ENCODE assay signal across 12 mouse cellular contexts in genomic region chr11:70234497-70234896, GRCm38 (mm10). TPM values are rescaled to one million over a fixed set of nuclear protein-coding genes. Genes with fewer than 3 reads are reported as not detected.
DNase-seq lines count a peak whose midpoint lies in the region; ATAC-seq lines count a peak whose summit lies in the region.
"Had no signal": no experiment of that assay in that cellular context is flagged by ENCODE, and none has a peak within 500 bp of the region (broad histone marks: within the 10 kb centered on the region; RNA-seq: fewer than 3 reads in every experiment).

No protein-coding gene starts in this region.

- 0 out of 2 replicates have a peak overlapping the region, but pooled peaks have one; percentile 8 for H3K27ac ChIP-seq in heart, embryonic 13.5 days (replicated peaks)
- H3K27ac ChIP-seq in heart, embryonic 11.5 days (ENCODE audit: low read depth, low read length) = no peak overlapping the region
- H3K27ac ChIP-seq in liver, embryonic 15.5 days (replicated peaks) = peak overlapping the region; percentile 52; the same call in 1 of the 2 replicates
- peak overlapping the region; percentile 89 for H3K27ac ChIP-seq in brown adipose tissue, adult 24 weeks (replicated peaks; ENCODE audit: low read depth, low read length)
- H3K27ac ChIP-seq: embryonic facial prominence, embryonic 12.5 days; hindbrain, embryonic 13.5 days; midbrain, embryonic 10.5 days had no signal

- no peaks in the 10 kb centered on the region for H3K9me3 ChIP-seq in heart, embryonic 13.5 days
- no peaks in the 10 kb centered on the region for H3K9me3 ChIP-seq in heart, embryonic 11.5 days (replicated peaks; ENCODE audit: control insufficient read depth, low read length)
- no peaks in the 10 kb centered on the region for H3K9me3 ChIP-seq in liver, embryonic 15.5 days (replicated peaks)
- H3K9me3 ChIP-seq: embryonic facial prominence, embryonic 12.5 days; hindbrain, embryonic 13.5 days; midbrain, embryonic 10.5 days had no signal

- H3K36me3 ChIP-seq in heart, embryonic 13.5 days = peaks cover 17% of the 10 kb centered on the region
- 0 out of 2 replicates have a peak, but pooled peaks cover 2% of the 10 kb centered on the region for H3K36me3 ChIP-seq in heart, embryonic 11.5 days (ENCODE audit: control insufficient read depth, insufficient read depth, low read length)
- H3K36me3 ChIP-seq in liver, embryonic 15.5 days (replicated peaks) = peaks cover 18% of the 10 kb centered on the region

- H3K9ac ChIP-seq in heart, embryonic 13.5 days = no peak overlapping the region
- H3K9ac ChIP-seq in heart, embryonic 11.5 days (ENCODE audit: low read depth, low read length) = no peak overlapping the region
- no peak overlapping the region for H3K9ac ChIP-seq in liver, embryonic 15.5 days
- H3K9ac ChIP-seq: hindbrain, embryonic 13.5 days had no signal

- peaks cover 8% of the 10 kb centered on the region for H3K27me3 ChIP-seq in heart, embryonic 13.5 days (replicated peaks)
- H3K27me3 ChIP-seq in heart, embryonic 11.5 days (ENCODE audit: control insufficient read depth, insufficient read depth, low read length) = peaks cover 11% of the 10 kb centered on the region
- H3K27me3 ChIP-seq in liver, embryonic 15.5 days = peaks cover 23% of the 10 kb centered on the region

- DNase-seq in liver (no peak), 416B (ENCODE audit: low read depth) (peak; percentile 34)
- DNase-seq: adrenal gland, postnatal 10 days; thymus, postnatal 36 days had no signal

- 81% methylated on average over 8 of the region's 8 CpGs for WGBS in heart, embryonic 13.5 days
- WGBS in heart, embryonic 11.5 days (ENCODE audit: insufficient replicate concordance) = 84% methylated on average over 8 of the region's 8 CpGs
- 25% methylated on average over 8 of the region's 8 CpGs for WGBS in liver, embryonic 15.5 days (ENCODE audit: insufficient replicate concordance)

- no peak overlapping the region for H3K4me2 ChIP-seq in heart, embryonic 13.5 days
- no peak overlapping the region for H3K4me2 ChIP-seq in heart, embryonic 11.5 days
- no peak overlapping the region for H3K4me2 ChIP-seq in liver, embryonic 15.5 days
- H3K4me2 ChIP-seq: embryonic facial prominence, embryonic 12.5 days; hindbrain, embryonic 13.5 days had no signal

- ATAC-seq in heart, embryonic 13.5 days (ENCODE audit: extremely low read depth, insufficient number of reproducible peaks, low FRiP score, low TSS enrichment) = no peak
- no peak for ATAC-seq in heart, embryonic 11.5 days (replicated peaks; ENCODE audit: insufficient number of reproducible peaks, low FRiP score, low TSS enrichment)
- no peak for ATAC-seq in liver, embryonic 15.5 days (ENCODE audit: insufficient read depth)
- ATAC-seq in erythroblast, adult 5-6 weeks (replicated peaks; ENCODE audit: low FRiP score, poor library complexity, severe bottlenecking) = no peak

- H3K4me3 ChIP-seq in heart, embryonic 13.5 days = no peak overlapping the region
- no peak overlapping the region for H3K4me3 ChIP-seq in heart, embryonic 11.5 days (ENCODE audit: low read depth, low read length)
- no peak overlapping the region for H3K4me3 ChIP-seq in liver, embryonic 15.5 days (replicated peaks)
- H3K4me3 ChIP-seq in brown adipose tissue, adult 24 weeks (ENCODE audit: insufficient read depth, low read depth, low read length) = peak overlapping the region; percentile 83
- H3K4me3 ChIP-seq: embryonic facial prominence, embryonic 12.5 days; hindbrain, embryonic 13.5 days had no signal

- peaks cover 55% of the 10 kb centered on the region for H3K4me1 ChIP-seq in heart, embryonic 13.5 days
- H3K4me1 ChIP-seq in heart, embryonic 11.5 days (ENCODE audit: control insufficient read depth, insufficient read depth, low read length) = peaks cover 37% of the 10 kb centered on the region
- peaks cover 66% of the 10 kb centered on the region for H3K4me1 ChIP-seq in liver, embryonic 15.5 days (replicated peaks)
- peaks cover 2% of the 10 kb centered on the region; the same call in 1 of the 2 replicates for H3K4me1 ChIP-seq in brown adipose tissue, adult 24 weeks (ENCODE audit: control insufficient read depth, insufficient read depth, insufficient read length, low read length)

RNA-seq across cellular contexts. Expression of gene 0610010K14Rik, which starts 3.2 kb away (rescaled TPM):
- 125 and 137 TPM in 2 replicates for polyA plus RNA-seq in heart, embryonic 13.5 days (2015; fragmentation: Nextera tagmentation; extraction: Ambion mirVana)
- 129 and 132 TPM in 2 replicates for polyA plus RNA-seq in heart, embryonic 11.5 days (2014; fragmentation: Nextera tagmentation; extraction: Ambion mirVana)
- 57.1 and 62.2 TPM in 2 replicates for polyA plus RNA-seq in liver, embryonic 15.5 days (2015; fragmentation: Nextera tagmentation; extraction: Ambion mirVana)
- polyA plus RNA-seq in brown adipose tissue, adult 24 weeks (2012; ENCODE audit: insufficient read depth, insufficient read length, missing spikeins) = 28.7 and 40.6 TPM in 2 replicates
- 16.5 and 20.3 TPM in 2 replicates for total RNA-seq in erythroblast, adult 5-6 weeks (2015; ENCODE audit: low replicate concordance)
- total RNA-seq in erythroblast, adult 5-6 weeks (2017; ENCODE audit: low replicate concordance) = 3.8 and 7.8 TPM in 2 replicates

RNA-seq across cellular contexts. Expression of gene Bcl6b, which starts 4.9 kb away (rescaled TPM):
- 17.8 and 18.3 TPM in 2 replicates for polyA plus RNA-seq in heart, embryonic 13.5 days (2015; fragmentation: Nextera tagmentation; extraction: Ambion mirVana)
- polyA plus RNA-seq in heart, embryonic 11.5 days (2014; fragmentation: Nextera tagmentation; extraction: Ambion mirVana) = 11.9 and 13.0 TPM in 2 replicates
- polyA plus RNA-seq in liver, embryonic 15.5 days (2015; fragmentation: Nextera tagmentation; extraction: Ambion mirVana) = 2.1 and 2.2 TPM in 2 replicates
- polyA plus RNA-seq in brown adipose tissue, adult 24 weeks (2012; ENCODE audit: insufficient read depth, insufficient read length, missing spikeins) = 7.0 and 13.4 TPM in 2 replicates
- total RNA-seq in erythroblast, adult 5-6 weeks (2015; ENCODE audit: low replicate concordance) = not detected in 2 replicates
- 0.56 and 0.68 TPM in 2 replicates for total RNA-seq in erythroblast, adult 5-6 weeks (2017; ENCODE audit: low replicate concordance)

RNA-seq across cellular contexts. Expression of gene Gm21988, which starts 5.1 kb away (rescaled TPM):
- 9.0 and 9.5 TPM in 2 replicates for polyA plus RNA-seq in heart, embryonic 13.5 days (2015; fragmentation: Nextera tagmentation; extraction: Ambion mirVana)
- 7.7 and 9.3 TPM in 2 replicates for polyA plus RNA-seq in heart, embryonic 11.5 days (2014; fragmentation: Nextera tagmentation; extraction: Ambion mirVana)
- 5.2 and 5.3 TPM in 2 replicates for polyA plus RNA-seq in liver, embryonic 15.5 days (2015; fragmentation: Nextera tagmentation; extraction: Ambion mirVana)
- 4.0 and 4.8 TPM in 2 replicates for polyA plus RNA-seq in brown adipose tissue, adult 24 weeks (2012; ENCODE audit: insufficient read depth, insufficient read length, missing spikeins)
- 2.3 TPM in 1 of 2 replicates, not detected in the other for total RNA-seq in erythroblast, adult 5-6 weeks (2015; ENCODE audit: low replicate concordance)
- not detected in 2 replicates for total RNA-seq in erythroblast, adult 5-6 weeks (2017; ENCODE audit: low replicate concordance)

RNA-seq across cellular contexts. Expression of gene Rnasek, which starts 5.1 kb away (rescaled TPM):
- polyA plus RNA-seq in heart, embryonic 13.5 days (2015; fragmentation: Nextera tagmentation; extraction: Ambion mirVana) = 214 and 235 TPM in 2 replicates
- 170 and 183 TPM in 2 replicates for polyA plus RNA-seq in heart, embryonic 11.5 days (2014; fragmentation: Nextera tagmentation; extraction: Ambion mirVana)
- 146 and 150 TPM in 2 replicates for polyA plus RNA-seq in liver, embryonic 15.5 days (2015; fragmentation: Nextera tagmentation; extraction: Ambion mirVana)
- 214 and 232 TPM in 2 replicates for polyA plus RNA-seq in brown adipose tissue, adult 24 weeks (2012; ENCODE audit: insufficient read depth, insufficient read length, missing spikeins)
- 76.9 and 79.4 TPM in 2 replicates for total RNA-seq in erythroblast, adult 5-6 weeks (2015; ENCODE audit: low replicate concordance)
- total RNA-seq in erythroblast, adult 5-6 weeks (2017; ENCODE audit: low replicate concordance) = 16.2 and 19.5 TPM in 2 replicates

RNA-seq across cellular contexts. Expression of gene Slc16a13, which starts 13.6 kb away (rescaled TPM):
- polyA plus RNA-seq in heart, embryonic 13.5 days (2015; fragmentation: Nextera tagmentation; extraction: Ambion mirVana) = 5.0 and 7.1 TPM in 2 replicates
- 7.6 and 7.8 TPM in 2 replicates for polyA plus RNA-seq in heart, embryonic 11.5 days (2014; fragmentation: Nextera tagmentation; extraction: Ambion mirVana)
- 3.5 and 4.4 TPM in 2 replicates for polyA plus RNA-seq in liver, embryonic 15.5 days (2015; fragmentation: Nextera tagmentation; extraction: Ambion mirVana)
- 0.67 and 2.2 TPM in 2 replicates for polyA plus RNA-seq in brown adipose tissue, adult 24 weeks (2012; ENCODE audit: insufficient read depth, insufficient read length, missing spikeins)
- total RNA-seq in erythroblast, adult 5-6 weeks (2015; ENCODE audit: low replicate concordance) = 2.5 and 8.1 TPM in 2 replicates
- total RNA-seq in erythroblast, adult 5-6 weeks (2017; ENCODE audit: low replicate concordance) = 5.1 and 8.2 TPM in 2 replicates
